Mouse (Mus musculus): Measurements from ENCODE around the gene Atp10a.
A peak's percentile ranks its signal among the peaks of the same experiment; 100 is the strongest.

Gene Atp10a

DNA sequence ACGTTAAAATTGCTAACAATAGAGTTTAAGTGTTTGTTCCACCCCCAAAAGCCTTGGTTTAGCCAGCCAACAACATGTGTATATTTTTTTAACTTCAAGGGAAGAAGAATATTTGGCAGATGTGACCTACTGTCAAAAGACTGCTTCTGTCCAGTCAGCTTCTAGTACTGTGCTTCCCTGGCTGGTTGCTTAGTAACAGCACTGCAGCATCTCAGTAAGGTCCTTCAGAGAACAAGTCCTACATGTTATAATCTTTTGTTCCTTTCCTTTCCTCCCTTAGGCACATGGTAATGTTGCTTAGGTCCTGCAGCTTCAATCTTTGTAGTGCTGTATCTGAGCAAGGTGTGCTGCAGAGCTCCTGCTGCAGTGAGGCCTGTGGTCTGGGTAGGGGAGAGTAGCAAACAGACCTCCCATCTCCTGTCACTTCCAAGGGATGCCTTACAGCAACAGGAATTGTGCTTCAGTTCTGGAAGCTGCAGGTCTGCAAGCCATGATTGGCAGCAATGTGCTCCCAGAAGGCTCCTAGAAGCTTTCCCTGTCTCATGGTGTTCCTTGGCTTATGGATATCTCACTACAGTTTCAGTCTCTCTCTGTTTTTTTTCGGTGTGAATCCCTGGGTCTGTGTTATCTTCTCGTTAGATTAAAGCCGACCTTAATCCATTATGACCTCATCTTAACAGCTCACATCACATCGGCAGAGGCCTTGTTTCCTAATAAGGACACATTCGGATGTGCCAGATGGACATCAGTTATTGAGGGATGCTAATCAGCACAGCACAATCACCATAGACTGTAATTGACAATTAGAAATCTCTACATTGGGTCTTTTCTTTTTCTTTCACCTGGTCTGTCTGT lies 34.3 kb downstream of the Atp10a start:
- DNase-seq (ENCODE audit: extremely low spot score, low spot score) = no peak

DNA sequence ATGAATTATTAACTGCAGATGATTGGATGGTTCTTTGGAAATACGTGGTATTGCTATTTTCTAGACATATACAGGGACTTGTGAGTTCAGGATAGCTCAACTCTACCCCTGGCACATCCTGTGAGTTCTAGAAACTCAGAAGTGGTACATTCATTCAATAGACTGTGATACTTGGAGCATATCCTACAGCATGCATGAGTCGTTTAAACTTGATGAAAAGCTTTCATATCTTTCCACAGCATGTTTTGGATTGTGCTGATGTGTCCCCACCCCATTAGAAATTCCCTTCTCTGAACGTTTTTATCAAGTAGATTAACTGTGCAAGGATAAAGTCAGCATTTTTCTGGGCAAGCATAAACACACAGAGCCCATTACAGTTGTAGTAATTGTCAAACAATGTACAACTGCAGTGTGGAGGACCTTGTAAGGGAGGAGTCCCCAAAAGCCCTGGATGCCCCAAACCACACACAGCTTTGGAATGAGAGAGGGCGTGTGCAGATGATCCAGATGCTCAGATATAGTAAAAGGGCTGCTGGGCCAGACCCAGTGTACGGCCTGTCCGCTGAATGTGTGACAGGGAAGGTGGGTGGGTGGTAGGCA lies 35.1 kb downstream of the Atp10a start:
- no peak for DNase-seq (ENCODE audit: extremely low spot score, low spot score)

DNA sequence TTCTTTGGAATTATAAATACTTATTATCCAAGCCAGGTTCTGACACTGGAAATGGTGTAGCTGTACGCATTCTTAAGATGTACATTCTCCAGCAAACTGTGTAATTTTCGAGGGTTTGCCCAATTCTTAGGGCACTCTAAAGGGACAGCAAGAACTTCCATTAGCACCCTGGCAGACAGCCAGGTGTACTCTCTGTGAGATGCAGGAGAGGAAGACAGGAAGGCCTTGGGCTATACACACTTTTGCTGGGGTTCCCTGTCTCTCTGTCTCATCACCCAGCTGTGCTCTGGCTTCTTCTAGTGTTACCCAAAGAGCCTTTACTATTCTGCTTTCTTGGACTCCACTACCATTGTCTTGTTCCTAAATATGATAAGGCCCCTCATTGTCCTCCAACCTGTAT lies 36.7 kb downstream of the Atp10a start:
- DNase-seq (ENCODE audit: extremely low spot score, low spot score) = no peak

DNA sequence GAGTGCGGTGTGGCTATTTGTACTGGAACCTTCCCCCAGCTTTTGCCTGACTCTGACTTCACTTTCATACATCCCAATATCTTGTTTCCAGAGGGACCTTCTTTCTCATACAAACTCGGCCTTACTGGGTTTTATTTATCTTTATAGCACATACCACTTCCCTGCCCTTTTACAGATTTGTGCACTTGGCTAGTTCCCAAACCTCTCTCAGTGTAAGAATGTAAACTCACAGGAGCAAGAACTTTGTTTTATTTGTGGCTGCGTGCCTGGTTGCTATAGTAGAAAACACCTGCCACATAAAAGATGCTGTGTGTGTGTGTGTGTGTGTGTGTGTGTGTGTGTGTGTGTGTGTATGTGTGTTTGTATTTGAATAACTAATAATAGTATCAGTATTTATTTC lies 37.4 kb downstream of the Atp10a start:
- DNase-seq (ENCODE audit: extremely low spot score, low spot score) = no peak

DNA sequence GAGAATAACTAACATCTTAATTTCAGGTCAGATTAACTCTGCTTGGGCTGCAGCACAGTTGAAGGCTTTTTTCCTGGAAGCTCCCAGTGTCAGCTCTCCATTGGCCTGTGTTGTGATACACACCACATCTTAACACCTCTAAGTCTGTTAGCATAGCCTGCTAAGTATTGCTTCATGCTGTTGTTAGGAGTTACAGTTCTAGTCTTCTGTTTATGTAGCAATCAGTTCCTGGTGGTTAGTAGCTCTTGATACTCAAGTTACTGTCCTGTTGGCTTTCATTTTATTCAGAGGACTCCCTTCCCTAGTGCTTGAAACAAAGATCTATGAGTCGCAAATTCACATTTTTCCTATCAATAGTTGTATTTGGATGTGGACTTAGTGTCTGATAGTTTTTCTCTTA lies 39.7 kb downstream of the Atp10a start:
- DNase-seq (ENCODE audit: extremely low spot score, low spot score) = no peak

DNA sequence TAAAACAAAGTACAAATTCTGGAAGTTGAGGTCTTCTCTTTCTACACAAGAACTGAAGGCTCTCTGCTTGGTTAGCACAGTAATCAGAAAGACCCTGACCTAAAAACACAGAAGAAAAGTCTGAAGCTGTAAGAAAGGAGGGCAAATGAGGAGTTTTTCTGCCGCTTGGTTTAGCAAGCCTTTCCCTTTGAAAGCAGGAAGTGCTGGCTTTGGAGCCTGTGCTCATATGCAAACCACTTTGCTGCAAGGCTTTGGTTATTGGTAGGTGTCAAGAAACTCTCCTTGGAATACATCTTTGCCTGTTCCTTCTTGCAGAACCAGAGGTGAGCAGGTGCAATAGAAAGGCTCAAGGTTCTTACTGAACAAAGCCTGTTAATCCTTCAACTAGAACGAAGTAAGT lies 41.1 kb downstream of the Atp10a start:
- no peak for DNase-seq (ENCODE audit: extremely low spot score, low spot score)

DNA sequence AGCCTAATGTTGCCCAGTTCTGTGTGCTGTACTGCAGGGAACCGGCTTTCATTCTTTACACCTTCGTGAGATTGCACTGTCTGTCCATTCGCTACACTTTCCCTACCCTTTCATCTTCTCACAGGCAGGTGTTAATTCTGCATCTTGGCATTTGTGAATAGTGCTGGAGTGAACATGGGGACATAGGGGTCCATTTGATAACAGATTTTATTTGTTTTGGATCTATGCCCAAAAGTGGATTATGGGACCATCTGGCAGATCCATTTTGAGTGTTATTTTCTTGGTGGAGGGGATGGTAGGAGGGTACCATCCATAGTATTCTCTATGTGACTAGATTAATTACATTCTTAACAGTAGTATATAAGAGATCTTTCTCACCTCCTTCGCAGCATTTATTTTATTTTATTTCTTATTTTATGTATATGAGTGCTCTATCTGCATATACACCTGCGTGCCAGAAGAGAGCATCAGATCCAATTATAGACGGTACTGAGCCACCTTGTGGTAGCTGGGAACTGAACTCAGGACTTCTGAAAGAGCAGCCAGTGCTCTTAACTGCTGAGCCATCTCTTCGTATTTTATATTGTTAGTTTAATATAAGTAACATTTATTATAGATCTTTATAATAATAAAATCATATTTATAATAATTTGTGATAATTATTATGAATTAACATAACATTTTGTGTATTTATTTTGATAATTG lies 42.9 kb downstream of the Atp10a start:
- no peak for DNase-seq (ENCODE audit: extremely low spot score, low spot score)

GRCm38 (mm10) chr7:58701311-58701710 lies 45.3 kb downstream of the Atp10a start:
- DNase-seq (ENCODE audit: extremely low spot score, low spot score) = no peak

GRCm38 (mm10) chr7:58705158-58705557 lies 49.2 kb downstream of the Atp10a start:
- DNase-seq (ENCODE audit: extremely low spot score, low spot score) = no peak

- no peak for DNase-seq (ENCODE audit: extremely low spot score, low spot score)
Observed at GRCm38 (mm10) chr7:58709306-58709705, 53.3 kb downstream of the Atp10a start.

- DNase-seq (ENCODE audit: extremely low spot score, low spot score) = no peak
Observed at GRCm38 (mm10) chr7:58710312-58710711, 54.3 kb downstream of the Atp10a start.

DNA sequence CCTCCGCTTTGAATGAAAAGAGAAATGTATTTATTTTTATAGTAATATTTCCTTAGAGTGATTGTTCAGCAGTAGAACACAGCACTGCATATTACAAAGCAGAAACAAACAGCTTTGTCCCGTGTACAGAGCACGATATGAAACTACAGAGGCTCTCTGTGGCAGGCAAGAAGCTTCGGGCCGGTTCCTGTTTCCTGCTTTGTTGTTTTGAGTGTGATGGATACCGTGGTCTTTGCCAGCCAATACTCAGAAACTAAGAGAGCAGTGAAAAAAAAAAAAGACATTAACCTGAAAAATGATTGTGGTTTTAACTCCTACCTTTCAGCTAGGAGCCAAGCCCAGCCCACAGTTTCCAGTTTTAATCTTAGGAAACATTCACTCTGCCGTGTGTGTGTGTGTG lies 55.8 kb downstream of the Atp10a start:
- DNase-seq (ENCODE audit: extremely low spot score, low spot score) = no peak

DNA sequence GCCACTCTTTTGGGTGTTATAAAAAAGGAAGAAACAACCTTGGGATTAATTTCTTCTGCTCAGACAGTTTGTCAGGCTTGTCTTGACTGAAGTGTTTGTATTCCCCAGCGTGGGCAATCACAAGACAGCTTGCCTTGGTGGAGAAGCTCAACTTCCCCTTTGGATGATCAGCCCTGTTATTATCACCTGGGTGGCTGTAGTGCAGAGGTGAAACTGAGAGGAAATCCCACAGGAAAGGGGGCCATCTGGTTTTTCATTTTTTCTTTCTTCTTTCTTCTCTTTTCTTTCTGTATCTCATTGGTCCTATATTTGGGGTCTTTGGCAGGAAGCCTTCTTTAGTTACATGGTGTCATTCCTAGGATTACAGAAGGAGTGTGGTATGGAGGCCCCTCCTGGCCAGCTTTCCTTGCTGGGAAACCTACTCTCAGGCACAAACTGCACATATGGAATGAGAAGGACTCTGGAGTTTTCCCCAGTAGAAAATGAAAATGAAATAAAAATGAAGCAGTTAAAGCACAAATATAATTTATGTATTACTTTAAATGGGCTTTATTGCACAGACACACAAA lies 59.7 kb downstream of the Atp10a start:
- no peak for DNase-seq (ENCODE audit: extremely low spot score, low spot score)

- no peak for DNase-seq (ENCODE audit: extremely low spot score, low spot score)
Observed at GRCm38 (mm10) chr7:58716626-58717025, 60.7 kb downstream of the Atp10a start.

GRCm38 (mm10) chr7:58718556-58718955 lies 62.6 kb downstream of the Atp10a start:
- no peak for DNase-seq (ENCODE audit: extremely low spot score, low spot score)

DNA sequence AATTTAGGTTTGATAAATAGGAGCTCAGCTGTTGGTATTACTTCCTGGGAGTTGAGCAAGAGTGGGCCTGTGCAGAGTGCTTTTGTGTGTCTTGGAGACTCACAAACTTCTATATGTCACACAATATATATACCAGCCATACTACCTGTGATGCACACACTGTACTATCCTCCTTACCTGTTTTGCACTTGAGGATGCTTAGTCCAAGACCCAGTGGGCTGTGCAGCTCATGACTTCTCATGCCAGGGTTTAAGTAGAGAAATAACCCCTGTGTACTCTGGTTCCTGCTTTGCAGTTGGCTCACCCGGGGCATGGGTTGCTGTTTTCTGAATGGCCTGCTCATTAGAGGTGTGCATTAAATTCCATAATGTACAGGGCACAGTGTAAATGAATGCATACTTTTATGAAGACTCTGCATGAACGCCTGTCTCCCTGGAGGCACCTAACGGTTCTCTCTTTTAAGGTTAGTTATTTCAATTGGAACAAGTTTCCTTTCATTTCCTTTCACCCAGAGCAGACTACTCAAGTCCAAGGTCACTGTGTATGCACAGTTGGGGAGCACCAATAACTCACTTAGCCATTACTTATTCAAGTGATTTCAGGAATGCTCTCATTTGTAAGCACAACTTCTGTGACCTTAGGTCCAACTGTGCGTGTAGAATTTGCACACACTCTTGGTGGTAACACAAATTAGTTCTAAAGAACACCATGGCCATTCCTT lies 63.4 kb downstream of the Atp10a start:
- no peak for DNase-seq (ENCODE audit: extremely low spot score, low spot score)

GRCm38 (mm10) chr7:58722250-58722649 lies 66.3 kb downstream of the Atp10a start:
- DNase-seq (ENCODE audit: extremely low spot score, low spot score) = no peak

- peak; percentile 31 for DNase-seq (ENCODE audit: extremely low spot score, low spot score)
Observed at GRCm38 (mm10) chr7:58730201-58730600, 74.2 kb downstream of the Atp10a start.

GRCm38 (mm10) chr7:58730831-58731230 lies 74.9 kb downstream of the Atp10a start:
- no peak for DNase-seq (ENCODE audit: extremely low spot score, low spot score)

DNA sequence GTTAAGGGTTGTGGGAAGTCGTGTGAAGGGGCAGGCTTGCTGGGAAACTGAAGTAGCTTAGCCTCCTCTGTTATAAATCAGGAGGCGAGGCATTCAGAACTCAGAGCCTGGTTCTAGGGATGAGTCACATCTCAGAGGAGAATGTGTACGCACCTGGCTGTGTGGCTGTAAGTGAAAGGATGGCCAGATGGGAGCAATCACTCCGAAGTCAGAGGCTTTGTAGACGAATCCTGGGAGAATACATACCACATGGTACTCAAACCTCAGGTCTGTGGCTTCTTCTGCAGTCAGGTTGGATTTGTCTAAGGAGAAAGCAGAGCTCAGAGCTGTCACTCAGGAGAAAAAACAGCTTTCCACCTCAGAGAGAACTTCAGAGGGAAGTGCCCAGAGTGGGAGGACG lies 76.4 kb downstream of the Atp10a start:
- peak; percentile 20 for DNase-seq (ENCODE audit: extremely low spot score, low spot score)

DNA sequence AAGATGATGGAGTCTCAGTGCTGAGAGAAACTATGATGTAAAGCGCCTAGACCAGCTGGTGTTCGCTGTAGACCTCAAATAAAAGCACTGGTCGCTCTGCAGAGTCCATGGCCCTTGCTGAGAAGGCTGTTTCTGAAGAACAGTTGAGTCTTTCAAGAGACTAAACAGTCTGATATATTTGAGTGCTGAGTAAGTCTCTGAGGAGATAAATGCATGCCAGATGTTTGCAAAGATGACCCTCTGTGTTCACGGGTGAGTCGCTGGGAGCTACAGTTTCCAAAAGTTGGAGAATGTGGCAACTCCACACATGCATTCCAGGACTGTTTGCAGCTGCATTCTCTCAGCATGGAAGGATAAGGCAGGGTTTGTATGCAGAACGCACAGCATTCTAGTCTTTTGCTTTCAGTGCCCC lies 77.5 kb downstream of the Atp10a start:
- DNase-seq (ENCODE audit: extremely low spot score, low spot score) = peak; percentile 21

Measured in neural tube, embryonic 10.5 days (tissue).